Mouse (Mus musculus): ENCODE measurements around the gene Det1. TPM values are rescaled to one million over a fixed set of nuclear protein-coding genes. Genes with fewer than 3 reads are reported as not detected.

Det1 gene
- total RNA-seq, 2 experiments from 2014 or later: 6.5 to 6.6 TPM

DNA sequence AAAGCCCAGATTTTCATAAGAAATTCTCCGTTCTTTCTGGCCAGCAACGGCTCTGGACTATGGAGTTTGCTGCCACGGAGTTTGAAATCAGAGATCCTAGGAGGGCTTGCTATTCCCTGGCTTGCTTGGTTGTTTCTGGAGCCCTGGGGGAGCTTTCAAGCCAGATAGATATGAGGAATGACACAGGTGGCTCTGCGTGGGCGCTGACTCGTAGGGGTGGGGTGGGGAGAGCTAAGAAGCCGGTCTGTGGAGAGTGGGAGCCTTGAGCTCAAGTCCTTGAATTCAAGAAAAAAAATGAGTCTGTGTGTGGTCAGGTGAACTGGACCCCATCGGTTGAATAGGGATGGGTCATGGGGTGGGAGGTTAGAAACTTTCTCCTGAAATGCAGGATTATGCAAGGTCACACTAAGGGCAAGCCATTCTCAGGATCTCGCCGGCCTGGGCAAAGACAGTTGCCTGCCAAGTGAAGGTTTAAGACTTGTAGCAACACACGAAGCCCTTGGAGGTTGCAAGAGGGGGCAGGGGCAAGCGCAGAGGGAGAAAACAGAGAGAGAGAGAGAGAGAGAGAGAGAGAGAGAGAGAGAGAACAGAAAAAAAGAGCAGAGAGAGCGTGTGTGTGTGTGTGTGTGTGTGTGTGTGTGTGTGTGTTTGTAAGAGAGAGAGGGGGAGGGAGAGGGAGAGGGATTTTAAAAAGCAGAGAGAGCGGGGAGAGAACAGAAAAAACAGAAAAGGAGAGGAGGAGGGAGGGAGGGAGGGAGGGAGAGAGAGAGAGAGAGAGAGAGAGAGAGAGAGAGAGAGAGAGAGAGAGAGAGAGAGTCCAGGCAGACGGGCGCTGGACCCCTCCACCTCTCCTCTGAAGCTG lies 34.8 kb upstream of the Det1 start:
- DNase-seq (ENCODE audit: low spot score in 2 of 2): no peak
- peak overlapping the region; percentile 74 for H3K4me3 ChIP-seq
- no peak for TF ChIP-seq CTCF (conservative IDR thresholded peaks at IDR 0.05)
- H3K27ac ChIP-seq: peak overlapping the region; percentile 93

DNA sequence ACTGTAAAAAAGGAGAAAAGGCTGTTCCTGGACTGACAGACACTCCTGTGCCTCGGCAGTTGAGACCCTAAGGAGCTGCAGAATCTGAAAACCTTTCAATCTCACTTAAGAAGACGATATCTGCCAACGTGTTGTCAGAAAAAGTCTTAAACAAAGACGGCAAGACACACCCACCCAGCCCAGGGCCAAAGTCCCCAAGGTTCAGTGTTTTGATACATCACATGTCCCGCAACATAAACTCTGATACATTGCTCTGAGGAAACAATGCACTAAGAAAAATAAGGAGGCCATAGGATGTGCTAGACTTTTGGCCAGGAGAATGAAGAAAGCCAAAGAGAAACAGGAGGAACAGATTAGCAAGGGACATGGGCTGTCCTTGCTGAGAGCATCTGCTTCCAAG lies 25.8 kb upstream of the Det1 start:
- Histone ChIP-seq H3K27ac (no peak overlapping the region), H3K4me3 (no peak overlapping the region)
- TF ChIP-seq CTCF (conservative IDR thresholded peaks at IDR 0.05): no peak
- DNase-seq (ENCODE audit: low spot score in 2 of 2): no peak

DNA sequence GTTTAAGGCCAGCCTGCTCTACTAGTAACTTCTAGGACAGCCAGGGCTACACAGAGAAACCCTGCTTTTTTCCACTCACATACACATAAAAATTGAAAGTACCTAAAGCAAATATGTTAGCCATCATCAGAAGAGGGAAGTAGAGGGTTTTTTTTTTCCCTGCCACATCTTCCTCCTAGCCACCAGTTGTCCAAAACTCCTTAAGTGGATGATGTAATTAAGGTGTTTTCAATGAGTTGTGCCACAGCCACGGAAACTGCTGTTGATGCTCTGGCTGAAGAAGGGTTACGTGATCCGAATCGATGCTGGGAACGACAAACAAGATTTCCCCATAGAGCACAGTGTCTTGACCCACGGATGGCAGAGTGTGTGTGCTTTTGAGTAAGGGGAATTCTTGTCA lies 25.3 kb upstream of the Det1 start:
- no peak overlapping the region for H3K27ac ChIP-seq
- no peak overlapping the region for H3K4me3 ChIP-seq
- no peak for TF ChIP-seq CTCF (conservative IDR thresholded peaks at IDR 0.05)
- no peak for DNase-seq (ENCODE audit: low spot score in 2 of 2)

DNA sequence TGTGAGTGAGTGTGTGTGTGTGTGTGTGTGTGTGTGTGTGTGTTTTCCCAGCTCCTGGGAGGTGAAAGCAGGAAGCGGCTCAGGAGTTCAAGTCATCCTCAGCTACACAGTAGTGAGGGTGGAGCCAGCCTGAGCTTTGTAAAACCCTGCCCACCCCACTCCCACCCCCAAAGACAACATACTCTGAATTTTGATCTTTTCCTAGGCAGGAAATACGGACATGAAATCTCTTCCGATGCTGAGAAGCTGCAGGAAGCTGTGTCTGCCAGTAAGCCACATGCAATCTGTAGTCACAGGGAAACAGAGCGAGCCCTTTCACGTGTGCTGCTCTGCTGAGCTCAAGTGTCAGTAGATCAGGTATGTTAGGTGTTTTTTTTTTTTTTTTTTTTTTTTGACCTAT lies 21.7 kb upstream of the Det1 start:
- DNase-seq (ENCODE audit: low spot score in 2 of 2): no peak
- no peak overlapping the region for H3K27ac ChIP-seq
- TF ChIP-seq CTCF (conservative IDR thresholded peaks at IDR 0.05): no peak
- H3K4me3 ChIP-seq: no peak overlapping the region

DNA sequence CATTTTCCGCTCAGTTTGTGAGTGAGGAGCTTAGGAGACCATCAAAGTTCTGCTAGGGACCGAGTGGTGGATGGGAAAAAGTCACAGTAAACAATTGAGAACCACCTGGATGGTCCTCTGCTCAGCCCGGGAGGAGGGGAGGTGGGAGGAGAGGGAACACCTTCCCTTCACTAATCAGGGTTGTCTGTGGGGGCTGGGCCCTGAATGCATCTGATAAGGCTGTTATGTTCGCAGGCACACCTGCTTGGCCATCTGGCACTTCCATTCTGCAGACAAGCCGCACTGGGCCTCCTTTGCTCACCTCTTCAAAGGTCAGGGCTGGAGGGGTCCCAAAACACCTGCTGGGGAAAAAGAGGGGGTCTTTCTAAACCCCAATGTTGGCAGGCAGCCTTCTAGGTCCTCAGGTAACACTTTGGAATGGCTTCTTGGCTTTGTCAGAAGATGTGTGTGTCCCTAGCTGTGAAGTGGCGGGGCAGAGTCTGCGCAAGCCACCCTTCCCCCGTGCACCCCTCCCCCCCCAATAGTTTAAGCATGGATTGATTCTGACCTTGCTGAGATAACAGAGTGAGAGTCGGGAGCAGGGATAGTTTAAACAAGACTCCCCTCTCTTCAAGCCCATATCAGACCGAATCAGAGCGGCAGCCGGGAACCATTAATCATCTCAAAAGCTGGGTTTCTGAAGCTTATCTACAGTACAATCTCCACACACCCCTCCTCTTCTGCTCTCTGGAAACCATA lies 18.3 kb upstream of the Det1 start:
- H3K27ac ChIP-seq: no peak overlapping the region
- no peak for DNase-seq (ENCODE audit: low spot score in 2 of 2)
- H3K4me3 ChIP-seq: no peak overlapping the region
- TF ChIP-seq CTCF (conservative IDR thresholded peaks at IDR 0.05): no peak

DNA sequence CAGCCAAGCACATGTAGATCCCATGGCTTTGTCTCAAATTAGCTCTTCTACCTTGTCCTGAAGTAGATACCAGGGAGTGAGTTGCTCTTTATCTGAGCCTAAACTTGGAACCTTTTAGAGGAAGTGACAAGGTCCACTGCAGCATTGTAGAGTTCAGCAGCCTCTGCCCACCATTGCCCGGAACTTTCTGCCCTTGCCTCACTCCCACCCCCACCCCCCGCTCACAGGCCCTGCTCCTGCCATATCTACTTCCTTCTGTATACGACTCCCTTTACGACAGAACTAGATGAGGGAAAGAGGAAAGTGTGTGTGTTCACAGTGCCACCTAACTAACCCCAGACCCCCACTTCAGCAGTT lies 17.4 kb upstream of the Det1 start:
- no peak for DNase-seq (ENCODE audit: low spot score in 2 of 2)
- no peak for TF ChIP-seq CTCF (conservative IDR thresholded peaks at IDR 0.05)
- no peak overlapping the region for H3K4me3 ChIP-seq
- H3K27ac ChIP-seq: no peak overlapping the region

DNA sequence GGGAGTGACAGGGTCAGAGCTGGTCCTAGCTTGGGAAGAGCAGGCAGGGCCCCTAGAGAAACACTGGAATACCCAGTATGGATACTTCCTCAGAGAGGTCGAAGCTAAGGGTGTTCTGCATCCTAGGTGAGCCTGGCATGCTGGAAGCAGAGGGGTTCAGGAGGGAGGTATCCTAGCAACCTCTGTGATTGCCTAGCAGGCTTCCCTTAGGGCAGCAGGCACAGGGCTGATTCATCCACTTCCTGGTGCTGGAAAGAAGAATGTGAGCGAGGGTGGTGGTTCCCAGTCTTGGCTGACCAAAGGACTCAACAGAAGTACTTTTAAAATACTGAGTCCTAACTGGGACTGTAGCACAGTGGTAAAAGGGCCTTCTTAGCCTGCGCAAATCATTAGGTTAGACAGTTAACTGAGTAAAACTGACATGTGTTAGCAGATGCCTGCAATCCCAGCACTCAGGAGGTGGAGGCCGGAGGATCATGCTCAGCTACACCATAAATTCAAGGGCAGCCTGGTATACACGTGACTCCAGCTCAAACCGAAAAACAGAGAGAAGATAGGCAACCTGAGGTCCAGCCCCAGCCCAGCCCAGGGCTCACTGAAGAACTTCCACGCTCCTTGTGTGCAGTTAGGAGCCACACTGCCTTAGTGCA lies 16.9 kb upstream of the Det1 start:
- Histone ChIP-seq H3K27ac (no peak overlapping the region), H3K4me3 (no peak overlapping the region)
- DNase-seq (ENCODE audit: low spot score in 2 of 2): no peak
- TF ChIP-seq CTCF (conservative IDR thresholded peaks at IDR 0.05): no peak

DNA sequence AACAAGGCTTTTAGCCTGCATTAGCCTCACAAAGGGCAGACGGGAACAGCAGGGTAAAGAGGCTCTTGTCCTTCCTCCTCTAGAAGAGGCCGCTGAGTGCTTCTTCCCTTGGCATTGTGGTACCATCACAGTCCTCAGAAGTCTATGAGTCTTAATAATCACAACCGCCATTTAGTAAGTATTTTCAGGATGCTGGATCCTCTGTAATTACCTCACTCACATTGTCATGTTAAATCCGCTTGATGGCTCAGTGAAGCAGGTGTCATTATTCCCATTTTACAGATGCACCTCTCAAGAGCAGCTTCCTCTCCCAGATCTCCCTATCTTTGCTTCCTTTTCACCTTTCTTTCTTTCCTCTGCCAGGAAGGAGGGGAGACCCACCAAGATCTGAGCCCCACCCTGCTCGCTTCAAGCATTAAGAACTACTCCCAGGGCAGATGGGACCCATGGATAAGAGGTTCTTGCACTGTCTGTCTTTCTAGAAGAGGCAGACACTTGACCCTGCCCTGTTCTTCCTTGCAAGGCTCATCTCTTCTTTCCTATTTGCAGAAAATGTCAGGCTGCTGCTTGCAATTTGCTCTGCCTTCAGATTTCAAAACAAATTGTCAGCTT lies 8.1 kb upstream of the Det1 start:
- Histone ChIP-seq H3K4me3 (no peak overlapping the region), H3K27ac (no peak overlapping the region)
- DNase-seq (ENCODE audit: low spot score in 2 of 2): no peak
- no peak for TF ChIP-seq CTCF (conservative IDR thresholded peaks at IDR 0.05)

DNA sequence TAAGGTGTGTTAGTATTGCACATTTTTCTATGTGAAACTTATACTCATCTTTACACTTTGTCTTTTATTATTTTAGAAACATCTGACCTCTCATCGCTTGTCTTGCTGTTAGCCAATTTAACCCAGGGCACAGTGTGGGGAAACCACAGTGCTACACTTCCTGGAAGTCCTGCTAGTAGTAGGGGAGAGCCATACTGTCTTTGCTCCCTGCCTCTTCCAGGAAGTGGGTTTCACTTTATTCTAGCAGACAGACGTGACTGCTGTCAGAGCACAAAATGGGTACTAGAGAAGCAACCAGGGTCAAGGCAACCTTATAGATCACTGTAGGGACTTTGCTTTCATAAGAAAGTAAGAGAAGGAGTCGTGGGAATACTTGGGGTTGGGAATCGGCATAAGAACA lies 7.0 kb upstream of the Det1 start:
- DNase-seq (ENCODE audit: low spot score in 2 of 2): no peak
- TF ChIP-seq CTCF (conservative IDR thresholded peaks at IDR 0.05): no peak

DNA sequence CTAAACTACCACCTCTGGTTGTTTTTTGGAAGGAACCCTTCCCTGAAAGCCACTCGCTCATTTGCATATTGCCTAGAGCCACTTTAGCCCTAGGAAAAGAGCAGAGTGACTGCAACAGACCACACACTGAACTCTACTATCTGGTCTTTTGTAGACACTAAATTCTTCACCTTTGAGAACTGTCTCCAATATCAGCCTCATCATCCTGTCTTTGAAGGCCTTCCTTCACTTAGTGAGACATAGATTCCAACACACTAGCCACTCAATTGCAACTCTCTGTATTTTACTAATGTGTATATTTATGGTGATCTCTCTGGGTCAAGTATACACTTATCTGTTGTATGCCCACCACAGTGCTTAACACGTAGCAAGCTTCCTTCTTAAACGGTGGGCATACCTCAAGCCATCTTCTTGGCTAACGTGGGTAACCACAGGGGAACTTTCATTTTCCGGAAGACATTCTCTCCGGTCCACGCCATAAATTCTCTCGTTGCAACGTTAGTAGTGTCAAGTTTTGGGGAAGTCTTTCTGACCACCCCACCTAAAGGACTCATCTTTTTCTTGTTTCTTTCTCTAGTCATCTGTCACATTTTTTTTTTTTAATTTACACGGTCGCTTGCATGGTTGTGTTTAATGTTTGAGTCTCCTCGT lies 872 bp downstream of the Det1 start:
- Histone ChIP-seq H3K4me3 (peak overlapping the region; percentile 88), H3K27ac (peak overlapping the region; percentile 97)
- TF ChIP-seq CTCF (conservative IDR thresholded peaks at IDR 0.05): no peak
- DNase-seq (ENCODE audit: low spot score in 2 of 2): no peak

More for the DNA sequence above, 7.0 kb upstream of the Det1 start:
- H3K27ac ChIP-seq: no peak overlapping the region
- H3K4me3 ChIP-seq: no peak overlapping the region

DNA sequence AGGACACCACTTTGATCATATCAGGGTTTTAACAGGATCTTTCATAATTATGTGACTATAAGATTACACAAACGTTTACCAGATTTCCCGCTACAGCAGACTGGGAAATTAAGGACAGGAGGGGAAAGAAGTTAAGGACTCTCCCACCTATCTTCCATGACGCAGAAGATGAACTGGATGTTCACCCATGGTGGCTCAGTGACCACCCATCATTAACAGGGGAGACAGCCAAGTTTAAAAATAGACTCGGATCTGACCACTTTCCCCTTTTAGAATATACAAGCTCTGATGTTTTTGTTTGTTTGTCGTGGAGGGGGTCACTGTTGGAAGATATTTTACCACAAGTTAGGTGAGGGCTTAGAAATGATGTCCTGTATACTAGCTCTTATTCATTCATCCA lies 5.5 kb downstream of the Det1 start:
- H3K4me3 ChIP-seq: no peak overlapping the region
- TF ChIP-seq CTCF (conservative IDR thresholded peaks at IDR 0.05): no peak
- no peak overlapping the region for H3K27ac ChIP-seq
- DNase-seq (ENCODE audit: low spot score in 2 of 2): no peak

DNA sequence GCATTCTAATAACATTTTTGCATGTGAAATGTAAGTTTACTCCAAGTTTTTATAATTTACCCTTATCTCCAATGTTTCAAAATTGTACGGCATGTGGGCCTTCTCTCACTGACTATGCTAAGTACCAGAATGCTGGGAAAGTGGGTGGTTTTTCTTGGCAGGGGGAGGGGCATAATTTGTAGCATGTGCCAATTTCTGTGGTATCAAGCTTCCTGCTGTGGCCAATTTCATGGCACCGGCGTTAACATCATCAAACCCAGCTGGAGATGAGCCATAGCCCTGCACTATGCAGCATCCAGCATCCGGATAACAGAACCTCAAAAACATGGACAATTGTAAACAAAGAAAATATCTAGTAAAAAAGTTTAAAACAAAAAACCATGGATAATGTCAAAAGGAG lies 9.8 kb downstream of the Det1 start:
- no peak for TF ChIP-seq CTCF (conservative IDR thresholded peaks at IDR 0.05)
- Histone ChIP-seq H3K4me3 (no peak overlapping the region), H3K27ac (no peak overlapping the region)
- no peak for DNase-seq (ENCODE audit: low spot score in 2 of 2)
